Mouse (Mus musculus) adrenal gland (tissue): ENCODE measurements around the gene Lat.
"Not testable (repeated sequence)": the region's sequence is repeated elsewhere in the genome, so short reads cannot be mapped to it uniquely, and the experiment has no call there.

ENCODE experiments used
- intact Hi-C: fragments of 180-260 bp; cut with DNase I; formaldehyde crosslinking; loops from one replicate; pipeline ENCODE4 v1.15.1; 2025
- long read RNA-seq, 2 experiments: library from polyadenylated mRNA; unstranded; transcript quantifications; one replicate each; pipeline ENCODE4 v2.0.0; 2020; ENCODE audit warnings: borderline replicate concordance in 1 of 2; ENCODE audit not compliant: insufficient replicate concordance in 1 of 2

Lat gene
- long read RNA-seq, experiment 1, result 0 reads
- long read RNA-seq, experiment 2, result 0 reads

DNA sequence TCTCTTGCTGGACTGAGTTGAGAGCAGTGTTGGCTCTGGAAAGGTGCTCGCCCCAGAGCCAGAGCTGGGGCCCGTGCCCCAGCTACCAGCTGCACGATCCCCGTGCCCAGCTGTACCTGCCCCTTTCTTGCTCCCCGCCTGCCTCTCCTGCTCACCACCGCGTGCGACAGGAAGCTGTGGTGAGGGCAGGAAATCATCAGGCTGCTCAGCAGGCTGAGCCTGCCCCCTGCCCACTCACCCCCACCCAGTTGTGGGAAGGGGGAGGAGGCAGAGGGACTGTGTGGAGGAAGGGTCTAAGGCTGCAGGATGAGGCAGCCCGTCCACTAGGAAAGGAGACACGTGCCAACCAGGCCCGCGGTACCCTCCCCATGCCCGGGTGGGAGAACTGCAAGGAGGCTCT lies at the start of gene Lat:
Gene Lat, minus strand, starts transcription at position 178 of the 400 bp plus-strand sequence.
- intact Hi-C loops, result no loop called here

GRCm38 (mm10) chr7:126418496-126418895 lies 49.1 kb upstream of the Lat start:
- intact Hi-C loops, result no loop called here

DNA sequence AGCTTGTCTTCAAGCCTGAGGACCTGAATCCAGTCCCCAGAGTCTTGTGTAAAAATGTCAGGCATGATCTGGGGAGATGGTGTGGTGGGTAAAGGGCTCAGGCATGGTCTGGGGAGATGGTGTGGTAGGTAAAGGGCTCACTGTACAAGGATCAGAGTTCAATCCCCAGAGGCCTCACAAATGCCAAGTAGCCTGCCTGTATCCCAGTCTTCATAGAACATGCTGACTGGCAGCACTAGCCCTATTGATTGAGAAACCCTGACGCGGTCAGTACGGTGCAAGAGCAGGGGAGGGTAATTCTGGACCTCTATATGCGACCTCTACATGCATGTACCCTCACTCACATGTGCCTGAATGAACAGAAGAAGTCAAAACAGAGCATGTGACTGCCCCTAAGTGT lies 48.2 kb upstream of the Lat start:
- intact Hi-C loops, result no loop called here

DNA sequence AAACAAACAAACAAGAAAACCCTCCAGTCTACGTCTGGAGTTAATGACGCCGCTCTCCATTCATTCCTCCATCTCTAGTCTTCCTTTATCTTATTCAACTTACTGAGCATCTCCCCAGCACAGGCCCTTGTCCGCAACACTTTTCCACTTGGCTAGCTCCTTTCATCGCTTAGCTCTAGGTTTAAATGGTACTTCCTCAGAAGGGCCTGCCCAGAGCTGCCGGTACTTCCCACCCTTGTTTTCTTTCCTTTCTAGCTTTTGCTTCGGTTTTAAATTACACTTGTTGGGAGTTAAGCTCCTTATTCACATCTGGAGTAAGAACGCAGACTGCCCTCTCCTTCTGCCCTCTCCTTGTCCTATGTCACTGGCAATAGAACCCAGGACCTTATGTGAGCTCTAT lies 47.7 kb upstream of the Lat start:
- intact Hi-C loops, result no loop called here

GRCm38 (mm10) chr7:126416615-126417014 lies 47.2 kb upstream of the Lat start:
- intact Hi-C loops, result no loop called here

DNA sequence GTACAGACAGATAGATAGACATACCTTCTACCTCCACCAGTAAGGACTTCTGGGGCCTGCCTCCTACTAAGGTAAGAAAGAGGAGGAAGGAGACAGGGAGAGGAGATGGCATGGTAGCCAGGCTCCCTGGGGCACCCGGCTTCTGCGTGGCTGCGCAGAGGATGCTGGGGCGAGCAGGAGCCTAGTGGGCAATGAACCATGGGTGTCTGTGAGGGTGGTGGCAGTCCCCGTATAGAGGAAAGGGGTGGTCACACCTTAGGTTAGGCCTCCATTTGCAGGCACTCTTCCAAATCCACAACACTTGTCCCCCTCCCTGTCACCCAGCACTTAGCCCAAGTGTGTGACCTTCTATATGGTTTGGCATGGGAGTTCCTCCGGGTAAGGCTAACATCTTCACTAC lies 45.4 kb upstream of the Lat start, which contains the start of gene Cd19:
Gene Cd19, minus strand, starts transcription at position 165 of the 400 bp plus-strand sequence.
- intact Hi-C loops, result no loop called here

DNA sequence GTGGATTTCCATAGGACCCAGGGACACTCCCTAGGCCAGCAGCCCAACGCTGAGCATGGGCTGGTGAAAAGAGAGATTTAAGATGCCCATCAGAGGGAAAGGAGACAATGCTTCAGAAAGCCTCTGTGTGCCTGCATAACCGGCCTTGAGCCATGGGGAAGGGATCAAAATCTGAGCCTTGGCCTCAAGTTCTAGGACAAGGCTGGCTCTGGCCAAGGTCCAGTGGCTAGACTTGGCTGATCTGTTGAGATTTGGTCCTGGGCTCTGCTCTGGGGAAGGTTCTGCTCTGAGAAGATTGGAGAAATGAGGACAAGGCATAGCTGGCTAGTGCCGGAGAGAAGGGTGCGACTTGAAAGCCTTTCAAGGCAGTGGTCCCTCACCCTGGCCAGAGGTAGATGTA lies 41.7 kb upstream of the Lat start:
- intact Hi-C loops, result no loop called here

DNA sequence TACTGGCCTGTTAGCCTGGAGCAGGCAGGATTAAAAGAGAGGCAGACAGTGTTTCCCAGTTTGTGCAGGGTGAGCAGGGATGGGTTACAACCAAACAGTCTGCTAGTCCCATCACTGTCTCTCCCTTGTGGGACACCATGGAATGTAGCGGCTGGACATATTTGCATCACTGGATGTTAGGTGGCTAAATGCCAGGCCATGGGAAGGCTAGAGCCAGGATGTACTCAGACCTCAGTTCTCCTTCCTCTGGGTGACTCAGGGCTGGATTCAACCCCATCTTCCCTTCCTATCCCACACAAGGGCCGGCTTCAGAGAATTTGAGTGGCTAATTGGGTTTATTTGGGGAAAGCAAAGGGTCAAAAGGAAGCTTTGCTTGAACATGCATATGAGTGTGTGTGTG lies 39.3 kb upstream of the Lat start:
- intact Hi-C loops, result no loop called here

DNA sequence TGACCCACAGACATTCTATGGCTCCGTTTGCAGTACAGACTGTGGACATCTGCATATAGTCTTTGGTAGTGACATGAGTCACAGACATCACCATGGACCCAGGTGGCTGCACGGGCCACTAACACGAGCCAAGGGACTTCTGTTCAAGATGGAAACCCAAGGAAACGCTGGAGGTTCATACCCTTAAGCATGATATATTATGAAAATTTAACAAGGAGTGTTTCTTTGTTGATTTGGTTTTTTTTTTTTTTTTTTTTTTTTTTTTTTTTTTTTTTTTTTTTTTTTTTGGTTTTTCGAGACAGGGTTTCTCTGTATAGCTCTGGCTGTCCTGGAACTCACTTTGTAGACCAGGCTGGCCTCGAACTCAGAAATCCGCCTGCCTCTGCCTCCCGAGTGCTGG lies 33.1 kb upstream of the Lat start:
- intact Hi-C loops, result not testable (repeated sequence)

DNA sequence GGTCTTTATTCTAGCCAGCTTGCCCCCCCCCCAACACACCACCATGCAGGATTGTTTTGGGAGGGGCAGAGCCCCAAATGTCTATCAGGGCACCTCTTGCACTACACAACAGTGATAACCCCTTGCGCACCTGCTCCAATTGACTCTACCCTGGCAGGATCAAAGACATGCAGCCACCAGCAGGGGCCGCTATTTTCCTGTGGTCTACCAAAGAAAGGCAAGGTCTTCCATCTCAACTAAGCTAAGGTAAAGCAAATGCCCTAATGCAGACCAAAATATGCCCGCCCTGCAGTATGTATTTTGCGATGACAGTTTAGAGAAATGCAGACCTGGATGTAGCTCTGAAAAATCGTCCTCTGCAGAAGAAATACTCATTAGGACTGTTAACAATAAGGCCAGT lies 30.2 kb upstream of the Lat start:
- intact Hi-C loops, result loop anchor here (2.0 to 5.0 kb wide), 3 partner anchors 33 to 129 kb away; no protein-coding TSS in a partner anchor

- intact Hi-C loops, result loop anchor here (2.0 to 5.0 kb wide), 3 partner anchors 34 to 131 kb away; no protein-coding TSS in a partner anchor
Observed at GRCm38 (mm10) chr7:126397822-126398221, 28.5 kb upstream of the Lat start.

DNA sequence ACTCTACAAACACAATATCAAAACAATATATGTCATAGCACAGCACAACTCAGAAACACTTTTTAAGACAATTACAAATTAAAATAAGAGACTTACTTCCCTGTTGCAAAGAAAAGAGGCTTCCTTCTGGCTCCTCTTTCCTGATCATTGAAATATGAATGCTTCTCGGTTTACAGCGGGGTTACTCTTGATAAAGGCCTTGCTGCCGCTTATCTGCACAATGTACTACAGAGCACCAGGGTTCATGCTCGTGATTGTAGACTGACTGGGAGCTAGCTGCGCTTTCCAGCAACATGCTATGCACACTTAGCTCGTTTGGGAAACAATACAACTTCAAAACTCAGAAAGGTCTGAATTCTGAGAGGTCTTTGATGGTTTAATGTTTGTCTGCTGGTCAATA lies 27.9 kb upstream of the Lat start:
- intact Hi-C loops, result loop anchor here (5.0 kb wide), 2 partner anchors 35 to 85 kb away; no protein-coding TSS in a partner anchor

GRCm38 (mm10) chr7:126396298-126397119 lies 27.1 kb upstream of the Lat start, which contains the start of gene Nfatc2ip:
Nfatc2ip (minus strand) TSS chr7:126396737.
- intact Hi-C loops, result loop anchor here (5.0 kb wide), 2 partner anchors 36 to 86 kb away; no protein-coding TSS in a partner anchor

DNA sequence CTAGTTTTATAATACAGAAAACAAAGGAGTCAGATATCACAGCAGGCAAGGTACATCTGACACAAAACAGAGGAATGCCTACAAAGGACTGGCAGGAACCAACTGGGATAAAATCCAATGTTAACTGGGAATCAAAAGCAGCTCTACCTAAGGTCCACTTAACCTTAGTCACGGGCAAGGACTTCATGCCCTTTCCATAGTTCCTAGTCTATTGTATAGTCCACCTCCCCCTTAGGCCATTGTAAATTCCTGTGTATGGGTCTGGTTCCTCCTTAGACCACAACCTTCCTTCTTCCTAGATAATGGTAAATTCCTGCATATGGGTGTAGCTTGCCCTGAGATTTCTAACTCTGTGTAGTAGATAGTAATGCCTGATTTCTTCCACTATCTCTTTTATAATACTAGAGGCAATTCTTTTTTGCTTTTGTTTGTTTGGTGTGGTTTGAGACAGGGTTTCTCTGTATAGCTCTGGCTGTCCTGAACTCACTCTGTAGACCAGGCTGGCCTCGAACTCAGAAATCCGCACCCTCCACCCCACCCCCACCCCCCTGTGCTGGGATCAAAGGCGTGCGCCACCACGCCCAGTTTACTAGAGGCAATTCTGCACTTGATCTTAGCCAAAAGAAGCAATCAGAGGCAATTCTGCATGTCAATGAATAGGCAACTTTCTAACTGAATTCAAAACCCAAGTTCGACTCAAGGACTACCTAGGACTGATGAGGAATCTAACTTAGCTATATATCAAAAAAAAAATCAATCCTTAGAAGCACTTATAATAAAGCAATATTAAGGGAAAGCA lies 22.9 kb upstream of the Lat start:
- intact Hi-C loops, result not testable (repeated sequence)

DNA sequence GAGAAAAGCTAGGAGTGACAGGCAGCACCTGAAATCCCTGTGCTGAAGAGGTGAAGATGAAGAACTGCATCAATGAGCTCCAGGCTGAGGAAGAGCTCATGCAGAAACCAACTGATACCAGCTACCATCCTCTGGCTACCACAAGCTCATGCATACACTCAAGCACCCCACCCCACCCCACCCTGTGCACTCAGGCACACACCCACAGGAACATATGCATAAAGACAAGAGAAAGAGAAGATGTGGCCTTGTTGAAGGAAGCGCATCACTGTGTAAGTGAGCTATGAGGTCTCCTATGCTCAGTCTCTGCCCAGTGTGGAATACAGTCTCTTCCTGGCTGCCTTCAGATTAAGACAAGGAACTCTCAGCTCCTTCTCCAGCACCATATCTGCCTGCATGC lies 18.8 kb upstream of the Lat start:
- intact Hi-C loops, result no loop called here

DNA sequence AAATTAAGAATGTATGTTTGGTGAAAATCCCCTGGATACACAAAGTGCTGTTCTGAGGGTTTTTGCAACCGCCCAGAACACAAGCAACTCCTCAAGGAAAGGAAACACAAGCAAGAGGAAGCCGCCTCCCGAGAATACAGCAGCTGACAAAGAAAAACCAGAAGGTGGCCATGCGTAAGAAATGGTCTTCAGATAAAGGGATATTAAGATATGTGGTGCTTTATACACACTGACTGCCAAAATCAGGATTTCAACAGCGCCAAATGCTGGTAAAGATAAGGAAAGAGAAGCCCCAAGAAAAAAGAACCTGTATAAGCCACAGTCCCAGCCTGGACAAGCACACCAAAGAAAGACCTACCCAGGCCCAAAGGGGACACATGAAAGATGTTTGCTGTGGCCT lies 14.2 kb upstream of the Lat start:
- intact Hi-C loops, result no loop called here

- intact Hi-C loops, result loop anchor here (1.0 to 5.0 kb wide), 2 partner anchors 54 to 115 kb away; no protein-coding TSS in a partner anchor
Observed at GRCm38 (mm10) chr7:126377278-126378158, 8.1 kb upstream of the Lat start, which contains the start of gene Spns1. Spns1 (minus strand) TSS chr7:126377450.

DNA sequence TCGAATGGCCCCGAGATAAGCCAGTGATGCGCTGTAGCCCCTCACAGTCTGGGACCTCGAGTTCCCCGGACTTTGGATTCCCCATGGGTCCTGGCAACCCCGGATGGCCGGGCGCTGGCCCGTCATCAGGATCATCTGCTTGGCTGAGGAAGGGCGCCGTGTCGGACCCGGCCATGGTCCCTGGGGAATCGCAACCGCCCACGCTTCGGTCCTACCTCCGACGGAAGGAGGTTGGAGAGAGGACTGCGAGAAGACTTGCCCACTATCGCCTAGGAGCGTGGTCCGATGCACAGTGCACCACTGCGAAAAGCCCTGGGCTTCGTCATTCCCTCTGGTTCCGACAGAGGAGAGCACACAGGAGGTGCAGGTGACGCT lies 7.5 kb upstream of the Lat start:
- intact Hi-C loops, result loop anchor here (5.0 kb wide), 1 partner anchor 115 kb away; no protein-coding TSS in a partner anchor

GRCm38 (mm10) chr7:126375012-126375411 lies 5.6 kb upstream of the Lat start:
- intact Hi-C loops, result loop anchor here (5.0 kb wide), 1 partner anchor 113 kb away; no protein-coding TSS in a partner anchor

GRCm38 (mm10) chr7:126374526-126374925 lies 5.2 kb upstream of the Lat start:
- intact Hi-C loops, result no loop called here

GRCm38 (mm10) chr7:126373007-126373406 lies 3.6 kb upstream of the Lat start:
- intact Hi-C loops, result no loop called here
